Mouse (Mus musculus): Measurements from ENCODE around the gene Gga1.

Gene Gga1

DNA sequence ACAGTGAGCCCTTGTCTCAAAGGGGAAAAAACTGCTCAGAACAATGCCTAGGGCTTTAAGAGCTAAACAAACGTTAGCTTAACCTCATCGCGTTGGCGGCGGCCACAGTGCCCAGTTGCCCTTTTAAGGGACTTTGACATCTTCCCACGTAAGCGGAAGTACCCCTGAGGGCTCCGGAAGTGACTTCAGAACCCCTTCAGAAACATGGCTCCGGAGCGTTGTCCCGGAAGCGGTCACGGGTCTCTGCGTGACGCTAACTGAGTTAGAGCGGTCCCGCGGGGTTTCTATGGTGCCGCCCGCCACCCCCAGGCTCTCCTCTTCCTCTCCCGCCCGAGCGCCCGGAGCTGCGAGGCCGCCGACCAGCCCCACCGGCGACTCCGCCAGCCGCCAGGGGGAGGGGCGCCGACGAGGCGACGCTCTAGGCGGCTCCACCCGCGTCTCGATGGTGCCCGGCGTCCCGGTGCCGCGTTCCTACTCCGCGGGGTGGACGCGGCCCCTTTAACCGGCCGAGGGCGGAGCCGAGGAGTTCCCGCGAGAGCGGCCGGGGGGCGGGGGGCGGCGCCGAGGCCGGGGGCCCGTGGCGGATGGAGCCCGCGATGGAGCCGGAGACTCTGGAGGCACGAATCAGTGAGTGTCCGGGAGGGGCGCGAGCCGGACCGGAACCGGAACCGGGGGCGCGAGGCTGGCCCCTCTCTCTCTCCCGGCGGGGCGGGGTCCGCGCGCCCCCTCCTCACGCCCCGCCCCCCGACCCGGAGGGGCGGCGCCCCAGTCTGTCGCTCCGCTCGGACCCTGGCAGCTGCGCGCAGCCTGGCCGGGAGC lies at the start of gene Gga1:
TSS of gene Gga1 (plus strand) at position 200 of the 819 bp plus-strand sequence.
- in situ Hi-C loops (cut with MboI, MseI), result loop anchor here (25.0 kb wide), 1 partner anchor 1090 kb away; no protein-coding TSS in a partner anchor

DNA sequence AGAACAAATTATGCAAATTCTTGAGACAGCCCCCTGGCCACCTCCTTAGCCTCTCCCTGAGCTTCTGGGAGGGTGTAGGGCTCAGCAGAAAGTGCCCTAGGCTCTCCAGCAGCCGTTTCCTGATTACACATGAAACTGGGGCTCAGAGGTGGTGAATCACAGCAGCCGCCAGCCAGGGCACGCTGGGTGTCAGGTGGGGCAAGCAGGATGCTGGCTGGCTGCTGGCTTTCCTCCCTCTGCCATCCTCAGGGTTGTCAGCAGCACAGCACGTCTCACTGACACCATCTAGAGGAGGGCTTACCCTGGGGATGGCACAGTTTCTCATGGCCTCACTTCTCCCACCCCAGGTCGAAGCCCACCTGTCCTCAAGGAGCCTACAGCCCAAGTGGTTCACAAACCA lies 48.7 kb upstream of the Gga1 start:
- in situ Hi-C loops (cut with MboI, MseI), result no loop called here

DNA sequence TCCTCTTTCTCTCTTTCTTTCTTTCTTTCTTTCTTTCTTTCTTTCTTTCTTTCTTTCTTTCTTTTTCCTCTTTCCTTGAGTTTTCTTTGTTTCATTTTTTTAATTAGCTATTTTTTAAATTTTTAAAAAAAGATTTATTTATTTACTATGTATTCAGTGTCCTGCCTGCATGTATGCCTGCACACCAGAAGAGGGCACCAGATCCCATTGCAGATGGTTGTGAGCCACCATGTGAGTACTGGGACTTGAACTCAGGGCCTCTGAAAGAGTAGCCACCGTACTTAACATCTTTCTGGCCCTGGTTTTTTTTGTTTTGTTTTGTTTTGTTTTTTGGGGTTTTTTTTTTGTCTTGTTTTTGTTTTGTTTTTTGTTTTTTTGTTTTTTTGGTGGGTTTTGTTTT lies 47.4 kb upstream of the Gga1 start:
- in situ Hi-C loops (cut with MboI, MseI), result no loop called here

DNA sequence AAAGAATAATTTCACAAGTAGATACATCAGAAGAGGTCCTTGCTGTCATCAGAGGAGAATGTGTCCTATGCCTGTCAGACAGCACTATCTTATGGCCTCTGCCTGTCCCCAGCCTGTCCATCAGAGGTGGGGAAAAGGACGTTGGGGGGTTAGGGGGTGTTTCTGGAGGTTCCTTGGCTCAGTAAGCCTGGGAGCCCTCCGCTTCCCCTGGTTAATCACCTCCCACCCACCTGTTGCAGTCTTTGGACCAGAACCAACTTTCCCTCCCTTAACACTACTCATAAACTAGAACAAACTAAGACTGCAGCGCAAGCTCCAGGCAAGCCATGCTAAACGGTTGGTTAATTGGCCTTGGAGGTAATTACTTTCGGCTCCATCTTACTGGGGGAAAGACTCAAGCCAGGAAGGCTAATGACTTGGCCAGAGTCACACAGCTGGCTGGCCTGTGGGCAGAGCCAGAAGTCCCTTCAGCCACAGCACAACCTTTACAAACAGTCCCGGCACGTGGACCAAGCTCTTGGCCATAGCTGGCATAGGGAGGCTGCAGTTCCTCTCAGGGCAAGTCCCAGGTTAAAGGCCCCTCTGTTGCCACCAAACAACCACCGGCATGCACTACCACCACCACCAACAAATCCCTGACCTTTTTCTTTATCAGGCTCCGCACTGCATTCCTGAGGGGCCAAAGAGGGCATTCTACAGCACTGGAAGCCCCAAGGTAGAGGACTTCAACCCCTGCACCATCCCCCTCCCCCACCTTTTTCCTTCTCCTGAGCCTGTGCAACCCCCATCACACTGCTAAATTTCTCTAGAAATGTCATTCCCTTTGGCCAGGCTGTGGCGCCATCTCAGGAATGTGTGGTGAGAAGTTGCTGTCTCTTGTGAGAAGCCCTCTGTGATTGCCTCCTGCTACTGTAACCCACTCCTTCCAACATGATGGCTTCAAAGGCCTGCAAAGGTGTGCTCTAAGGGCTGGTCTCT lies 46.0 kb upstream of the Gga1 start:
- in situ Hi-C loops (cut with MboI, MseI), result no loop called here

DNA sequence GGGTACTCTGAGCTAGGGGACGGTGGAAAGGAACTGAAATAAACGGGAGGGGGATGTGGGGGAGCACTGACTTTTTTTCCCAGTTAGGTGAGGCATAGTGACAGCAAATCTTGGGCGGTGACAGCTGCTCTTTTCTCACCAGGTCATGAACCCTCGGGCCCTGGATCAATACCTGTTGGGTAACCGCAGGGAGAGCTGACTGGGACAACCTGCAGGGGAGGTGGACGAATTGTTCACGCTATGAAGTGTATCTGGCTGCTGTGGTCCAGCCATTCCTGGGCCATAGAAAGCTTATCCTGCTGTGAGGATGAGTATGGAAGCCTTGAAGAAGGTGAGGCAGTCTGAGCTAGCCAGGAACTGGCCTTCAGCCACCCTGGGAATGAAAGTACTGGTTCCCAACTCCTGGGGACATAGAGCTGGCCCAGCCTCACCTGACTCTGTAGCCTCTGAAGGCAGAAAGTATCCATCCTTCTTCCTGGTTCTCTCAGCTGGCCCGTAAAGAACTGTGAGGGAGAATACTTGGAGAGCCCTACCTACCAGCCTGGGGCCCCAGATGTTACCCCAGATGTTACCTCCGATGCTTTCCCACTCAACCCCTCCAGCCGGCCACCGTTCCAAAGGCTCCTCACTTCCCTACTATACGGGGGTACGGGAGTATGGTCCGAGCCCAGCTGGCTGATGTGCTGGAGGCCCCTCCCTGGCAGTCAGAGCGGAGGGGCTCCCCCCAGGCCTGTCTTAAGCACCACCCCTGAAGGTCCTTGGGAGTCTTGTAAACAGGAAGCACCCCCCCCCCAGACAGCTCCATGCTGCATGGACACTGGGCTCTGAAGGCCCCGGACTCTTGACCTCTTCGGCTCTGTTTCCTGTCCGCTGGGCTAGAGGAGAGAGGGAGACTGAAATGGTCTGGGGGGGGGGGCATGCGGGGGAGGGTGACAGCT lies 45.0 kb upstream of the Gga1 start:
- in situ Hi-C loops (cut with MboI, MseI), result no loop called here

DNA sequence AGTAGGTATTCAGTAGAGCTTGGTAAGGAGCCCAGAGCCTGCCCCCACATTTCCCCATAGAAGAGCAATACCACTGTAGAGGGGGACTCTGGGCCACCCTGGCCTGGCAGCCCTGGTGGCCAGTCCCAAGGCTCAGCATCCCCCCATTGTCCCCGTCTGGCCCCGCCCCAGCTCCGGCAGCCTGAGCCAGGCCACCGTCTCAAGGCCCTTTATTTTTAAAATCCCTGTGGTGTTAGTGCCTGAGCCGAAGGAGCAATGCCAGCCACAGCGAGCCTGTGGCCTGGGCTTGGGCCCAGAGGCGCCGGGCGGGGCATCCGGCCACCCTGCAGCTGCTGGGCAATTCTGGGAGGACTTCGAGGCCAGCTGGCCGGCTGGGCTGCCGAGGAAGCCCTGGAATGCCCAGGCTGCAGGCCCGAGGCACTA lies 44.3 kb upstream of the Gga1 start:
- in situ Hi-C loops (cut with MboI, MseI), result no loop called here

DNA sequence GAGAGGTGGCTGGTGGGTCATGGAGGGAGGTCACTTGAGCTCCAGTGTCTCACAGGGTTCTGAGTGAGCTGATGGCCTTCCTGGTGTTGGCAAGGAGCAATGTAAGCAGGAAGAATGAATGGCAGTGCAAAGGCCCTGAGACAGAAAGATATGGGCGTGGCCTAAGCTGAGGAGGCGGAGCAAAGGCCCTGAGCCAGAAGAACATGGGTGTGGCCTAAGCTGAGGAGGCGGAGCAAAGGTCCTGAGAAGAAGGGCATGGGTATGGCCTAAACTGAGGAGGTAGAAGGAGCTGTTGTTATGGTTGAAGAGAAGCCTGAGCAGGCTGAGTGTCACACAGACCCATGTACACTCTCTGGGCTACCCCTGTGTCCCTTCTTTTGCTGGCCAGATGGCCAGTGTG lies 43.4 kb upstream of the Gga1 start:
- in situ Hi-C loops (cut with MboI, MseI), result no loop called here

DNA sequence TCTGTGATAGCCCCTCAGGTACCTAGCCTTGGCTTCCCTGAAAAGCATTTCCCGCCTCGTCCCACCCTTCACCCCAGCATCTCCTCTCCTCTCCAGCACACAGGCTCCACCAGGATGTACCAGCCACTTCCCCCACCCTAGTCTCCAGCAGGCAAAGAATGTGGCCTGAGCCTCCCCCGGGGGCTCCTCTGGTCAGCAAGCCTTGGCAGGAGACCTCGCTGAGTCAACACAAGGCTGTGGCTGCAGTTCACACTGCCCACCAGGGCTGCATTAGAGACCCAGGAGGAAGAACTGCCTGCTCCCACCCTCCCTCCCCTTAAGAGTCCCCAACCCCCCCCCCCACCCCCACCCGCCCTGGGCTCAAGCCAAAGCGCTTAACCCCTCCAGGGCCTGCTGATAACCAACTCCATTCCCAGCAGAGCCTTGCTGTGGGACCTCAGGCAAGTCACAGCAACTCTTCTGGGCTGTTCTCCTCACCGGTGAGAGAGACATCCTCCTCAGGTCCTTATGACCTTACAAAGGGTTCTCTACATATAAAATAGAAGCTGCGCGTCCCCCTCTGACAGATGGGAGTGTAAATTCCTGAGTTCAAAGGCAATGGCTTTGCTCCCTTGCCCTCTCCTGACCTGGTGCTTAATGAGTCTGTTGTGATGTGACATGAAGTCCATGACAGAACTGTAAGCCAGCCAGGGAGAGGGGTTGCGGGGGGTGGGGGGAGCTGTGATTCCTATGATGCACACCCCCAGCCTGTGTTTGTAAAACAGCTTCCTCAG lies 42.6 kb upstream of the Gga1 start:
- in situ Hi-C loops (cut with MboI, MseI), result no loop called here

DNA sequence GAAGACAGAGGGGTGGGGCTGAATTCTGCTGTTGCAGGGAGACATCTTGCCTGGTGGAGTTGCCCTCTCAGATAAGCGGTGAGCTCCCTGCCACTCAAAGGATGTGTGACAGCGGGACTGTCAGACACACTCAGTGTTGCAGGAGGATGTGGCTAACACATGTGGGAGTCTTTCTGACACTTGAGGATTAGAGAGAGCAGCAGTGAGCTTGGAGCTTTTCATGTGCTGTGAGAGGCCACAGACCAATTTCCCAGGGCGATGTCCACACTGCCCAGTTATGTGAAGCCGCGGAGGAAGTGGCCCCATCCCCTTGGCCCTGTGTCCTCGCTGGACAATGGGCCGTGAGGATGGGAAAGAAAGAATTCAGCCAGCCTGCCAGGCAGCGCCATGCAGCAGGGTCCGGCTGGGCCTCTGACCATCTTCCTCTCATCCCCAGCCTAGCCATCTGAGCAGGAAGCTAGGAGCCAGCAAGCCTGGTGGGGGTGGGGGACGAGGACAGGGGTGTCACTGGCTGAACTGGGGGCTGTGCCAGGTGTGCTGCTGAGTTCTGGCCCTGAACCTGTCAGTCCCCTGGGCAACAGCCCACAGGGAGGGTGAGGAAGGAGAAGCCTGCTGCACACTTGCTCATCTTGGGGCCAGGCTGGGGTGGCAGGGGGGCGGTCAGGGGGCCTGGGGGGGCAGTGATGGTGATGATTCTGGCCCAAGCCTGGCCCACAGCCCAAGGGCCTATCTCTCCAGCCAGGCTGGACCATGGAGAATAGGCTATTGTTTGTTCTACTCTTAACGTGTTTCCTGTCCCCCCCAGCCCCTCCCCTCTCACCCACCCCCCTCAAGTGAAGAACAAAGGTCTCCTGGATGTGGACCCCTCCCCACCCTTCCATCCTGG lies 41.5 kb upstream of the Gga1 start:
- in situ Hi-C loops (cut with MboI, MseI), result no loop called here

DNA sequence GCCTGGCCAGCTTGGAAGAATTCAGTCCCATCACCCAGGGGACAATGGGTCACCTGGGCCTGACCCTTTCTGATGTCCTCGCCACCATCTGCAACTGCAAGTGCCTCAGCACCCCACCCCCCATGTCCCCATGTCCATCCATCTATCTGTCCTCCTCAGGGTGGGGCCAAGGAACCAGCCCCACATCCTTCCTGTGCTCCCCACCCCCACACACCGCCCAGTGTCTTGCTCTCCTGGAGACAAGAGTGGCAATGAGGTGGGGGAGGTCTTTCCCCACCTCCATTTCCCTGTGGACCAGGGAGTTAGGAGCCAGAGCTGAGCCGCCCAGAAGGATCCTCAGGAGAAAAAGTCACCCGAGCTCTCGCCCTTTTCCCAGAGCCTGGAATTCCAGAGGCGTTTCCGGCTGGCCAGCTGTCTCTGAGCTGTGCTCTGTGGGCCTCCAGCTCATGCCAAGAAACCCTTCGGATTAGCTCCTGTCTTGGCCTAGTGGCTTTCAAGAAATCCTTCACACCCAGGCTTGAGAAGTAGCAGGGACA lies 40.8 kb upstream of the Gga1 start:
- in situ Hi-C loops (cut with MboI, MseI), result no loop called here

DNA sequence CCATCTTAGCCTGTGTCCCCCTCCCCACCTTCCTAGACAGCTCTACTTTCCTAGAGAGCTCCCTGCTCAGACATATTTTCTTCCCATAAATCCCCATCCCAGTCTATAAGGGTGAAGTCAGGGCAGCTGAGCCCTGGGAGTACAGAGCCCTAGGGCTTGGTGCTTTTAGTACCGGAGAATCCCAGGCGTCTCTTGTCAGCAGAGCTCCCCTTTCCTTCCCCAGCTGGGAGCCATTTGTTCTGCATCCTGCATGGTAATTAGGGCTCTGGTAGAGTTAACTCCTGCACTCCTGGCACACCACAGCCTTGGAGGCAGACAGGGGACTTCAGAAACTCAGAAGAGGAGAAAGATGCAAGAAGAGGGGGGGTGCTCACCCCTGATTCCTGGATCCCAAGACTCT lies 37.2 kb upstream of the Gga1 start:
- in situ Hi-C loops (cut with MboI, MseI), result no loop called here

DNA sequence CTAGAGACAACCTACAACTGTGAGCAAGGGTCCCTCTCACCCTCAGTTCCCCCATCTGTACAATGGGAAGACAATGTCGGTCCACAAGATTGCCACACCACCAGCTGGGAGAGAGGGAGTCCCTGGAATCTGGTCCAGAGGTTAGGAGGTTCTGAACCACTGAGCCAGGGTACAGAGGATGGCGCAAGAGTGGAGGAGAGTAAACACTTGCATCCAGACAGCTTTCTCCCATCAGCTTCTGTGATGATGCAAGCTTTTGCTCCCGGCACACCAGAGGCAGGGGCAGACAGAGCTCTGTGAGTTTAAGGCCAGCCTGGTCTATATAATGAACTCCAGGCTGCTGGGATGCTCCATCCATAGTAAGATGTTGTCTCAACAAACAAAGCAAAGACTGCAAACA lies 36.7 kb upstream of the Gga1 start:
- in situ Hi-C loops (cut with MboI, MseI), result no loop called here

DNA sequence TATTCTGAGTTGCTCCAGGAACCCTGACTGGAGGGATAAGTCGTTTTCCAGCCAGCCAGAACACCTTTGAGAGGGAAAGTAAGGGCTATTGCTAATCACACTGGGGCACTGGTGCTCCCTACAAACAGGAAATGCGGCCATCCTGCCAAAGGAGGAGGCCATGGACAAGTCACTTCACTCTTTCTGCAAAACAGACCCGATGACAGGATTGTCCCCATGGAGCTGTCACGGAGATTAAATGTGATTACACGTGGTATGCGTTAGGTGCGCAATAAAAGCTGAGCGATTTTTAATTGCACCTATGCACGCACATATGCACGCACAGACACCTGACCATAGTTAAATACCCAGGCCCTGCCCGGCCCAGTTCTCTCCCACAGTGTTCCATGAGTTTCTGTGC lies 36.2 kb upstream of the Gga1 start:
- in situ Hi-C loops (cut with MboI, MseI), result no loop called here

DNA sequence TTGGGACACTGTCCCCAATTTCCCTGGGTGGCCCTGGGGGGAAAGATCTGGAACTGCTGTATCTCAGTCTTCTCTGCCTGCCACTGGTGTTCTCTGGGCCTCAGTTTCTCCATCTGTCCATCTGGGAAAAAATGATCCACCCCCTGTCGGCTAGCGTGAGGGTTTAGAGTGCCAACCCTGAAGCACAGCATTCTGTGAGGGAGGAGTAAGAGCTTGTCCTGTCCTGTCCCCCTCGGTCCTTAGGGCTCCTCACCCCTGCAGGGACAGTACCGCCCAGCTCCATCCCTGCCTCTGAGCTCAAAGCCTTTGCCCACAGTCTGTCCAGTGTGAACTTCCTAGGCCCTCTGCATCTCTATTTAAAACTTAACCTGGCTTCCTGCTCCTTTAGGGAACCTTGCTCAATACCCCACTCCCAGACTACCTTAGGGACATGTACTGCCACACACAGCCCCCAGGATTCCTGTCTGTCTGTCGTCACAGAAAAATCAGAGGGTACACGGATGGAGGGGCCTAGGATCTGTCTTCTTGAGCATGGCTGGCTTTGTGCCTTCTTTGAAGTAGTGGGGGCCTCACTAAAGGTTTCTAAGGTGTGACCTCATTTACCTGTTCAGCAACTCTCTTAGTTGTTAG lies 35.7 kb upstream of the Gga1 start:
- in situ Hi-C loops (cut with MboI, MseI), result no loop called here

DNA sequence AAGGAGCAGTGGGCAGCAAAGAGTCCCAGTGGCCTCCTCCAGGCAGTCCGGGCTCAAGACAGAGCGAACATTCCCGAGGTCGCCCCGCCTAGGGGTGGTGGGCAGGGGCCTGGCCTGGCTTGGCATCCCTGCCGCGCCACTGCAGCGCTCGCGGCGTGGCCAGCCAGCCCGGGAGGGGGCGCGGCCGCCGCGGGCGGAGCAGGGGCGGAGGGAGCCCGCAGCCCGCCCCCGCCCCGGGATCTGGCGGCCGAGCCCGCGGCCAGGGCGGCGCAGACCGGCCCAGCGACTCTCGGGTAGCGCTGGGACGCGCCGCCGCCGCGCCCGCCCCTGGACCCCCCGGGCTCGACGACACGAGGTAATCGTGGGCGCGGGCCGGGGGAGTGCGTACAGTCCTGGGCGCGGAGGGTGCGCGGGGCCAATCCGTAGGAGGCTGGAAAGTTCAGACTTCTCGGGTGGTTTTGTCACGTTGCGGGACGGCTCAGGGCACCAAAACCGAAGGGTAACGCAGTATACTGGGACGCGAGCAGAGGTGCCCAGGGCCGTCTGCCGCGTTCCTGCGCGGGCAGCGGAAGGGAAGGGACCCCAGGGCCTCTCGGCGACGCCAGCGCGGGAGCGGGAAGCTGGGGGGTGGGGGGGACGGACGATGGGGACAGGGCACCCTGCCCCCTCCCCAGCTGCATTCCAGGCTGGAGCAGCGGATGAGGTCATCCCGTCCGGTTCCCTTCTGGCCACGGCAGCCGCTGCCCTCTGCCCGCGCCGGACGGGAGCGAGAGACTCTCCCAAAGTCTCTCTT lies 34.4 kb upstream of the Gga1 start, which contains the start of gene Cdc42ep1:
TSS of gene Cdc42ep1 (plus strand) at position 254 of the 793 bp plus-strand sequence.
- in situ Hi-C loops (cut with MboI, MseI), result no loop called here

DNA sequence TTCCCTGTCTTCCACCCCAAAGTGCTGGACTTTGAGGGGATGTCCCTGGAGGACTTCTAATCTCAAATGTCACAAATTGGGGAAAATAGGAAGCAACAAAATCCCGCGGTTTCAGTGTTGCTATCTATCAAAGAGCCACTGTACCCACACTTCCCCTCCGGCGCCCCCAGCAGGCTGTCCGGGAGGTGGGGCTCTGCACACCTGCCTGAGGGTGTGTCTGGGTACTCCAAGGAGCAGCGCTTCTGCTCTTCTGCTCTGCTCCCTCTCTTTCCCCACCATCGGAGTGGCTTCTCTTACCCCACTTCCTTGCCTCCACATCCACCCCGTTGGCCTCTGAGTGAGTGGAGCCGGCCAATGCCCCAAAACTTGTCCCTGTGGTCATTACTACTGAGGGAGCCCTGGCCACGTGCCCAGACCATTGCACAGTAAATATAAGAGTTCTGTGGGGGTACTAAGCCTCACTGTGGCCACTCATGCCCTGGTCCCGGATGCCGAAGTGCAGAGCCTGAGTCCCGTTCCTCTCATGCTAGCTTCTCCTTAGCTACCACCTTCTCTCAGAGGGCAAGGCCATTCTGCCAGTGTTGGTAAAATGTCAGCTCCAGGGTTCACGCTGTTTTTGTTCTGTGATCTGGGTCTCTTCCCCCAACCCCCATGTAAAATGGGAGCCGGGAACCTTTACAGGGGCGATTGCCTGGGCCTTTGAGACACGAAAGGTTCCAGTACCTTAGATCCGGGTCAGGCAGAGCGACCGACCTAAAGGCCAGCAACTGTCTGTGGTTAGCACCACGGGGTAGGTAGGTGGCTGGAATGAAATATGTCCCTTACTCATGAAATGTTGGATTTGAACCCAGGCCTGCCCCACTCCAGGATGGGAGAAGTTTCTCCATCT lies 33.2 kb upstream of the Gga1 start:
- in situ Hi-C loops (cut with MboI, MseI), result no loop called here

DNA sequence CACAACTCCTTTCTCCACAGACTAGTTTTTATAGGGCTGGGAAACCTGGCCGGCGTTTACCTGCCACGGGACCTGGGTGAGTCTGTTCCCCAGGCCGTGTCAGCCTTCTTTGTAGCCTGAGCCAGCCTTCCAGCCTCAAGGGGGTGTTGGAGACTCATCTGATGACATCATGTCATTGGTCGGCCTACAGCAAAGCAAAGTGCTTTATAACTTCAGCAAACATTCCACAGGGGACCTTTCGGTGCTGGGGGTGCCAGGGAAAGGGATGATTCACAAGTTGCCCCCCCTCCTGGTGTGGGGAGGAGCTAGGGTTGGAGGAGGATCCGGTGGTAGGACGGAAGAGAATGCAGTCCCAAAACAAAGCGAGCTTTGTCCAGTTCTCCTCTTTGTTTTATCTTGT lies 32.2 kb upstream of the Gga1 start:
- in situ Hi-C loops (cut with MboI, MseI), result loop anchor here (5.0 kb wide), 1 partner anchor 222 kb away; no protein-coding TSS in a partner anchor
